Mouse (Mus musculus): ENCODE data around the gene Iscu. TPM values are rescaled to one million over a fixed set of nuclear protein-coding genes. Genes with fewer than 3 reads are reported as not detected.

Iscu gene
- polyA plus RNA-seq, 1 experiment from 2014 or later: 112 TPM

- no peak overlapping the region for H3K27ac ChIP-seq (replicated peaks; ENCODE audit: low read depth, low read length)
- DNase-seq (ENCODE audit: low spot score): no peak
- H3K4me1 ChIP-seq (ENCODE audit: control insufficient read depth, insufficient read depth, low read length): peaks cover 8% of the 10 kb centered on the region
- no peaks in the 10 kb centered on the region for H3K9me3 ChIP-seq (ENCODE audit: control insufficient read depth, low read length)
- H3K36me3 ChIP-seq (ENCODE audit: control insufficient read depth, insufficient read depth, low read length): peaks cover 9% of the 10 kb centered on the region
- no peak overlapping the region for H3K4me3 ChIP-seq (ENCODE audit: low read depth, low read length)
- no peak overlapping the region for H3K4me2 ChIP-seq (ENCODE audit: low read depth, severe bottlenecking)
- H3K9ac ChIP-seq (ENCODE audit: low read length): no peak overlapping the region
- no peaks in the 10 kb centered on the region for H3K27me3 ChIP-seq (ENCODE audit: control insufficient read depth, insufficient read depth, low read length)
- WGBS: 90% methylated on average over 11 of the region's 11 CpGs
- no peak for ATAC-seq (ENCODE audit: insufficient number of reproducible peaks, low FRiP score, low TSS enrichment, low read depth)
These were observed 34.8 kb upstream of the Iscu start for GRCm38 (mm10) chr5:113737607-113738237.

DNA sequence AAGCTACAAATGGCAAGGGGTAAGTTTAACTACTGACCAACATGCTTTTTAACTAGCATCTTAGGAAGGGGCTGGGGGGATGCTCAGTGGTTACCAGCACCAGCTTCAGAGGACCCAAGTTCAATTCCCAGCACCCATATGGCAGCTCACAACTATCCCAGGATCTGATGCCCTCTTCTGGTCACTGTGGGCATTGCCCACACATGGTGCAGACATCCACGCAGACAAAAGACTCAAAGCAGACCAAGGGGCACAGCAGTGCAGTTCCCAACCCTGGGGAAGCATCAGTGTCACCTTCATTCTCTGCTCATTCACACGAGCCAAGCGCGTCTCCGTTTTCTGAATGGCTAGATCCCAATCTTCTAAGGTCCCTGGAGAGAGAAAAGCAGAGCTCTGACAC, 24.9 kb upstream of the Iscu start:
- Histone ChIP-seq H3K9me3 (ENCODE audit: control insufficient read depth, low read length) (no peaks in the 10 kb centered on the region), H3K27ac (replicated peaks; ENCODE audit: low read depth, low read length) (no peak overlapping the region), H3K27me3 (ENCODE audit: control insufficient read depth, insufficient read depth, low read length) (no peaks in the 10 kb centered on the region), H3K4me2 (ENCODE audit: low read depth, severe bottlenecking) (no peak overlapping the region), H3K4me1 (ENCODE audit: control insufficient read depth, insufficient read depth, low read length) (no peaks in the 10 kb centered on the region), H3K4me3 (ENCODE audit: low read depth, low read length) (no peak overlapping the region), H3K9ac (ENCODE audit: low read length) (no peak overlapping the region), H3K36me3 (ENCODE audit: control insufficient read depth, insufficient read depth, low read length) (peaks cover 71% of the 10 kb centered on the region)
- ATAC-seq (ENCODE audit: insufficient number of reproducible peaks, low FRiP score, low TSS enrichment, low read depth) (no peak), DNase-seq (ENCODE audit: low spot score) (no peak)
- 96% methylated on average over 5 of the region's 5 CpGs for WGBS

DNA sequence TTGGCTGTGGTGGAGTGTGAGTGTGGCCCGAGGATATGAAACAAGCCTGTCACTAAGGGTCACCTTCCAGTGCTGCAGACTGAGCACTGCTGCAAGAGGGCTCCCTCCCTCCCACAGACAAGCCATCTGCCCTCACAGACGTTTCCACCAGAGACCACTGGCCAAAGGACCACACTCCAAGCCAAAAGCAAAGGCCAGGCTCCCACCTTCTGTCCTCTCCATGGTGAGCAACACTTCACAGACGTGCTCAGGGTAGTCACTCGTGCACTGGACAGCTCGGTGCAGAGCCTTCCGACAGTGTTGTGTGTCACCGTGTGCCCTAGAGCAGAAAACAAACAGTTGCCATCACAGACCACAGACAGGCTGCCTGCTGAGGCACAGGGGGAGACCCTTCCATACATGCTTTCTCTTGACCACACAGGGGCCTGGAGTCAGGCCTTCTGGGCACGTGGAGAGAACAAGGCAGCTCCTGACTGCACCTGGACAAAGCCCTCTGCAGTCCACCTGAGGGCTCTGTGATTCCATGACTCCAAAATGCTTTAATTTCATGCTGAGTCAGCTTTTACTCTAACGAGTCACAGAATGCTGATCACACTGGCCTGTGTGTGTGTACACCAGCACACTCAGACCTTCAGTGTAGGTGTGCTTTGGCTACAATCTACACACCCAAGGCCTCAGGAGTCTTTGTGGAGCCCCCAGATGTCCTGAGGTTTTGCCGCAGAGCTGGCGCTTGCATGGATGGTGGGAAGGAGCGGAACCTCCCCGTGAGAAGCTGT, 23.8 kb upstream of the Iscu start:
- Histone ChIP-seq H3K4me1 (ENCODE audit: control insufficient read depth, insufficient read depth, low read length) (no peaks in the 10 kb centered on the region), H3K9me3 (ENCODE audit: control insufficient read depth, low read length) (no peaks in the 10 kb centered on the region), H3K4me3 (ENCODE audit: low read depth, low read length) (no peak overlapping the region), H3K36me3 (ENCODE audit: control insufficient read depth, insufficient read depth, low read length) (peaks cover 70% of the 10 kb centered on the region), H3K27ac (replicated peaks; ENCODE audit: low read depth, low read length) (no peak overlapping the region), H3K4me2 (ENCODE audit: low read depth, severe bottlenecking) (no peak overlapping the region), H3K27me3 (ENCODE audit: control insufficient read depth, insufficient read depth, low read length) (no peaks in the 10 kb centered on the region), H3K9ac (ENCODE audit: low read length) (no peak overlapping the region)
- WGBS: 94% methylated on average over 13 of the region's 13 CpGs
- ATAC-seq (ENCODE audit: insufficient number of reproducible peaks, low FRiP score, low TSS enrichment, low read depth) (no peak), DNase-seq (ENCODE audit: low spot score) (no peak)

DNA sequence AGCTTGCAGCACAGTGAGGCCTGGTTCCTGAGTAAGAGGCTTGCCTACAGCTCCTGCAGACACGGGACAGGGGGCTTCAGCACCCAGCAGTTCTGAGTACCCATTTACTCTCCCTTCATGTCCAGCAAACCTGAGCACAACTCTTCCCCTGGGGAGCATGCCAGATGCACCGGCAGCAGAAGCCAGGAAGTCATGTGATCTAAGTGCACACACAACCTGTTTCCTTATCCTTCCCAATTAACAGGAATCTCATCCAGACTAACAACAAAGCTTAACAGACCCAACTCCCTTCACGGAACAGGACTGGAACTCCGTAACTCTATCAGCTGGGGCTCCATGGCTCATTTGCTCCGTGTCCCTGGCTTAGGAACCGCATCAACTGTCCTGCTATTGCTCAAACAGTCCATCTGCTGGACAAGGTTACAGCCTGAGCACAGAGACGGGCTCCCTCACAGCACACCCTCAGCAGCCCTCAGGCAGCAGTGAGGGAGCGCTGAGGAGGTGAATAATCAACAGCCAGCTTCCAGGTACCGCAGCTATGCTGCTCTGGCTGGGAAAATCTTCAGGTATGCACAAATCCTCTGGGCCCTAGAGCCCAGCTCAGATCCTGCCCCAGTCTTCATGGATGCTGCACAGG, 20.9 kb upstream of the Iscu start:
- no peak overlapping the region for H3K4me2 ChIP-seq (ENCODE audit: low read depth, severe bottlenecking)
- no peak overlapping the region for H3K4me3 ChIP-seq (ENCODE audit: low read depth, low read length)
- H3K36me3 ChIP-seq (ENCODE audit: control insufficient read depth, insufficient read depth, low read length): peaks cover 63% of the 10 kb centered on the region
- ATAC-seq (ENCODE audit: insufficient number of reproducible peaks, low FRiP score, low TSS enrichment, low read depth): no peak
- 90% methylated on average over 9 of the region's 9 CpGs for WGBS
- no peak for DNase-seq (ENCODE audit: low spot score)
- H3K27me3 ChIP-seq (ENCODE audit: control insufficient read depth, insufficient read depth, low read length): no peaks in the 10 kb centered on the region
- H3K9me3 ChIP-seq (ENCODE audit: control insufficient read depth, low read length): no peaks in the 10 kb centered on the region
- no peak overlapping the region for H3K27ac ChIP-seq (replicated peaks; ENCODE audit: low read depth, low read length)
- H3K9ac ChIP-seq (ENCODE audit: low read length): no peak overlapping the region
- H3K4me1 ChIP-seq (ENCODE audit: control insufficient read depth, insufficient read depth, low read length): no peaks in the 10 kb centered on the region

DNA sequence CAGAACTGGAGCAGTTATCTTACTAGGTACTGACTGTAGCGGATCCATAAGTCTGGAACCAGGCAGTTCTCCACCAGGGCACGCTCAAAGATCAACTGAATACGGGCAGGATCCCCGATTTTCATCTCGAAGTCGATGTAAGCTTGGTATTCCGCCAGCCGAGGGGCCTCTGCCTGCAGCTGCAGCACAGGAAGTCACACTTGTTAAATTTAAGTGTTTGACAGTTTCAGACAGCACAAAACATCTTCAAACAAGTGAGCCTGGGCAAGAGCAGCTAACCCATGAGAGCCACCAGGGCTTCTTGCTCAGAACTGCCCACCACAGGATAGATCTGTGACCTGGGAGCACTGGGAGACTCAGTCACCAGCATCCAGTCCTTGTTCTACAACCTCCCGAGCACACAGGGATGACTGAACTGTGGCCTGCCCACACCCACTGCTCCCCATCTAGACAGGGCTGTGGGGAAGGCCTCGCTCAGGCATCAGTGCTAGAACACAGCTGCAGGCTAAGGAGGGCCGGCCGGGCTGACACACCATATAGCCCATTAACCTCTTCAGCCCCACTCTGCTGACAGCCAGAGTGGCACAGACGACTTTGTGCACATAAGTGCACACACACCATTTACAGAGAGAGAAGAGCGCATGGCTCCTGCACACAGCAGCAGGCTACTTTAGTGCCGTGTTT, 17.1 kb upstream of the Iscu start:
- peaks cover 57% of the 10 kb centered on the region for H3K36me3 ChIP-seq (ENCODE audit: control insufficient read depth, insufficient read depth, low read length)
- no peak overlapping the region for H3K4me2 ChIP-seq (ENCODE audit: low read depth, severe bottlenecking)
- 89% methylated on average over 15 of the region's 15 CpGs for WGBS
- no peak overlapping the region for H3K4me3 ChIP-seq (ENCODE audit: low read depth, low read length)
- no peak for ATAC-seq (ENCODE audit: insufficient number of reproducible peaks, low FRiP score, low TSS enrichment, low read depth)
- H3K27me3 ChIP-seq (ENCODE audit: control insufficient read depth, insufficient read depth, low read length): no peaks in the 10 kb centered on the region
- H3K9me3 ChIP-seq (ENCODE audit: control insufficient read depth, low read length): no peaks in the 10 kb centered on the region
- H3K9ac ChIP-seq (ENCODE audit: low read length): no peak overlapping the region
- H3K4me1 ChIP-seq (ENCODE audit: control insufficient read depth, insufficient read depth, low read length): no peaks in the 10 kb centered on the region
- H3K27ac ChIP-seq (replicated peaks; ENCODE audit: low read depth, low read length): no peak overlapping the region
- DNase-seq (ENCODE audit: low spot score): no peak

DNA sequence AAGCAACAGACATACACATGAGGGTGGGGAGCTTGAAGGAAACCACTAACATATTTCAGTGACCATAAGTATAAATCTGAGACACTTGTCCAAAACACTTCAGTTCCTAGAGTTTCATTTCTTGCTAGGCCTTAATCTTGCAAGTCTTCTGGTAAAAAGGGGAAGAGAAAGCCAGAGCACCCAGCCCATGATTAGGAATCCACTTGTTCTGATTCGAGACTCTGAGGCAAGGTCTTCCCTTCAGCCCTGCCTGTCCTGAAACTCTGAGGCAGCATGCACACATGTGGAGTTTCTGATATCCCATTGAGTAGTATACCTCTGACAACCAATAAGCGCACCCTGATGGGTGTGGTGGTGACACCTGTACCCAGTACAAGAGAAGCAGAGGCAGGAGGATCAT, 11.0 kb upstream of the Iscu start:
- Histone ChIP-seq H3K4me2 (ENCODE audit: low read depth, severe bottlenecking) (no peak overlapping the region), H3K4me1 (ENCODE audit: control insufficient read depth, insufficient read depth, low read length) (no peaks in the 10 kb centered on the region), H3K4me3 (ENCODE audit: low read depth, low read length) (no peak overlapping the region), H3K27me3 (ENCODE audit: control insufficient read depth, insufficient read depth, low read length) (no peaks in the 10 kb centered on the region), H3K9ac (ENCODE audit: low read length) (no peak overlapping the region), H3K27ac (replicated peaks; ENCODE audit: low read depth, low read length) (no peak overlapping the region), H3K9me3 (ENCODE audit: control insufficient read depth, low read length) (no peaks in the 10 kb centered on the region), H3K36me3 (ENCODE audit: control insufficient read depth, insufficient read depth, low read length) (peaks cover 38% of the 10 kb centered on the region)
- no peak for ATAC-seq (ENCODE audit: insufficient number of reproducible peaks, low FRiP score, low TSS enrichment, low read depth)
- 92% methylated on average over 2 of the region's 2 CpGs for WGBS
- DNase-seq (ENCODE audit: low spot score): no peak

DNA sequence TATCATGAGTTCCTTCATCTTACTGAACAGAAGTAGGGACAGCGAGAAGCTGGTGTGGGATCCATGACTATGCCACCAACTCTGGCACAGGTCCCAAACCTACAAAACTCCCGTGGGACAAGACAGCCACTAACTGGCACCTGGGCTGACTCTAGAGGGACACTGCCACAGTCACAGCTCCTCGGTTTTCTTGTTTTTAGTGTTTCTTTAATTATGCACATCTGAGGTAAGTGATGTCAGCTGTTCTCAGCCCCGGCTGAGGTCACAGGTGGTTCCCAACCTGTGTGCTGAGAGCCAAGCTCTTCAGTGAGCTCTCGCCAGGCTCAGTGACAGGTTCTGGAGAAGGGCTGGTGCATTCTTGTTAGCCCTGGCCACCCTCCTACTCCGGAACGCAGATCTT, 8.1 kb upstream of the Iscu start:
- H3K4me2 ChIP-seq (ENCODE audit: low read depth, severe bottlenecking): no peak overlapping the region
- no peak for DNase-seq (ENCODE audit: low spot score)
- no peaks in the 10 kb centered on the region for H3K4me1 ChIP-seq (ENCODE audit: control insufficient read depth, insufficient read depth, low read length)
- 88% methylated on average over 7 of the region's 7 CpGs for WGBS
- H3K9me3 ChIP-seq (ENCODE audit: control insufficient read depth, low read length): no peaks in the 10 kb centered on the region
- H3K27me3 ChIP-seq (ENCODE audit: control insufficient read depth, insufficient read depth, low read length): no peaks in the 10 kb centered on the region
- peaks cover 31% of the 10 kb centered on the region for H3K36me3 ChIP-seq (ENCODE audit: control insufficient read depth, insufficient read depth, low read length)
- no peak overlapping the region for H3K27ac ChIP-seq (replicated peaks; ENCODE audit: low read depth, low read length)
- H3K9ac ChIP-seq (ENCODE audit: low read length): no peak overlapping the region
- no peak for ATAC-seq (ENCODE audit: insufficient number of reproducible peaks, low FRiP score, low TSS enrichment, low read depth)
- H3K4me3 ChIP-seq (ENCODE audit: low read depth, low read length): no peak overlapping the region

Measured in limb, embryonic 11.5 days (tissue).